Mouse (Mus musculus) megakaryocyte-erythroid progenitor cell, adult 5-6 weeks (primary cell): Measurements from ENCODE around the gene Rcn3. TPM values are rescaled to one million over a fixed set of nuclear protein-coding genes. Genes with fewer than 3 reads are reported as not detected.
"Not testable (repeated sequence)": the region's sequence is repeated elsewhere in the genome, so short reads cannot be mapped to it uniquely, and the experiment has no call there.

Experiments
- ATAC-seq: replicated peaks from 2 replicates; pipeline ENCODE4 v1.8.0; 2016; ENCODE audit warnings: mild to moderate bottlenecking, inconsistent platforms; ENCODE audit not compliant: severe bottlenecking, poor library complexity, low FRiP score, low TSS enrichment
- total RNA-seq, 2 experiments: library from RNA; stranded (forward) in 1 of 2; stranded (reverse) in 1 of 2; fragments of 200-1000, 215-1000 nt in 1 of 2; fragments of >200 nt in 1 of 2; fragmentation: Nextera tagmentation in 1 of 2; gene quantifications; 2 replicates each; pipeline ENCODE4 v1.2.3; 2014 to 2017

Gene Rcn3
- total RNA-seq, 2 experiments from 2014 or later: 7.6 to 16.7 TPM

GRCm38 (mm10) chr7:45102940-45103585, 11.0 kb upstream of the Rcn3 start:
- no peak for ATAC-seq

GRCm38 (mm10) chr7:45102441-45102840, 10.4 kb upstream of the Rcn3 start:
- ATAC-seq: no peak

GRCm38 (mm10) chr7:45100046-45100445, 8.0 kb upstream of the Rcn3 start:
- ATAC-seq: no peak

- ATAC-seq: no peak
Measured at GRCm38 (mm10) chr7:45098541-45099240, 6.7 kb upstream of the Rcn3 start.

GRCm38 (mm10) chr7:45097479-45097878, 5.5 kb upstream of the Rcn3 start:
- no peak for ATAC-seq

- ATAC-seq: not testable (repeated sequence)
Measured at GRCm38 (mm10) chr7:45095965-45096364, 3.9 kb upstream of the Rcn3 start.

- no peak for ATAC-seq
Measured at GRCm38 (mm10) chr7:45095367-45095766, 3.3 kb upstream of the Rcn3 start.

GRCm38 (mm10) chr7:45094121-45094520, 2.1 kb upstream of the Rcn3 start:
- ATAC-seq: no peak

- no peak for ATAC-seq
Measured at GRCm38 (mm10) chr7:45093516-45093905, 1.5 kb upstream of the Rcn3 start.

- ATAC-seq: no peak
Measured at GRCm38 (mm10) chr7:45092828-45093515, 951 bp upstream of the Rcn3 start.

GRCm38 (mm10) chr7:45091001-45091990, 725 bp downstream of the Rcn3 start:
- ATAC-seq: no peak

GRCm38 (mm10) chr7:45090251-45090977, 1.6 kb downstream of the Rcn3 start:
- peak; percentile 43 for ATAC-seq

- no peak for ATAC-seq
Measured at GRCm38 (mm10) chr7:45088597-45088996, 3.4 kb downstream of the Rcn3 start.

GRCm38 (mm10) chr7:45086084-45086483, 5.9 kb downstream of the Rcn3 start:
- ATAC-seq: no peak

- no peak for ATAC-seq
Measured at GRCm38 (mm10) chr7:45083300-45083890, 8.6 kb downstream of the Rcn3 start.

- peak; percentile 46 for ATAC-seq
Measured at GRCm38 (mm10) chr7:45082401-45083299, 9.4 kb downstream of the Rcn3 start.

- no peak for ATAC-seq
Measured at GRCm38 (mm10) chr7:45081016-45081415, 11.0 kb downstream of the Rcn3 start.
